Mouse (Mus musculus): ENCODE data around the gene Efna4. TPM values are rescaled to one million over a fixed set of nuclear protein-coding genes. Genes with fewer than 3 reads are reported as not detected.

Efna4 gene
- polyA plus RNA-seq, 1 experiment = 12.5 TPM

DNA sequence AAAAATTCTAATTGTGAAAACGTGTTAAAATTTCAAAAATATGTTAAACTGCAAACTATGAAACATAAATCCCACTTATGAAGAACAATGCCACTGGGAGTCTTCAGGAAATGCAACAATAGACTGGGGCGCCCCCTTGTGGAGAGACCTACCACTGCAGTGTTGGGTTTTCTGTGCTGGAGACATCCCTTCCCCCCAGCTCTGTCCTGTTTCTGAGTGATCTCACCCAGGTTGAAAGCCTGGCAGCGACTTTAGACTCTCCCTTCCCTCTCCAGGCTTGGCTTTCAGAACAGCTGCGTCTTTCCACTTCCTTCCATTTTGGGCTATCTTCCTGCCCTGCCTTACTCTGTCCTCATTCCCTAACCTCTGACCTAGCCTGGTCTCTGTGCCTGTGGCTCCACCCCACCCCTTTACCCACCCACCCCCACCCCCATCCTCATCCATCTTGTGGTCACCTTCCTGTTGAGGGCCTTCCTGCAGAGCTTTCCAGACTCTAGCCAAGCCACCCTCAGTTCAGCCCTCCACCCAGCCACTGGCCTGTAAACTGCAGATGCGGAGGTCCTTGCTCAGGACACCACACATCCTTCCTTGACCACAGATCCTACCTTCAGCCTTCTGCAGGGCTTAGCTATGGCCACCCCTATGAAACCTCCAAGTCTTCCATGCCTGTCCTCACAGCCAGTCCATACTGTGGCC lies 17.1 kb upstream of the Efna4 start:
- no peaks in the 10 kb centered on the region; the same call in 1 of the 2 replicates for H3K27me3 ChIP-seq (ENCODE audit: control insufficient read depth, insufficient read depth, low read length)
- H3K4me3 ChIP-seq (ENCODE audit: control insufficient read depth, insufficient read depth, low read length) = no peak overlapping the region
- 18% methylated on average over 5 of the region's 5 CpGs for WGBS
- peaks cover 7% of the 10 kb centered on the region for H3K4me1 ChIP-seq (replicated peaks; ENCODE audit: control insufficient read depth, insufficient read depth, low read length)
- no peaks in the 10 kb centered on the region for H3K36me3 ChIP-seq (ENCODE audit: control insufficient read depth, insufficient read depth, low read length)
- TF ChIP-seq POLR2A (IDR thresholded peaks at IDR 0.05; ENCODE audit: control insufficient read depth, extremely low read depth, insufficient read depth, low read length, poor library complexity) = no peak
- peak; percentile 37; the same call in 1 of the 2 replicates for TF ChIP-seq CTCF (IDR thresholded peaks at IDR 0.05; ENCODE audit: borderline replicate concordance, control insufficient read depth, extremely low read depth, insufficient read depth, low read length, poor library complexity)
- DNase-seq = peak; percentile 85
- H3K27ac ChIP-seq (ENCODE audit: control insufficient read depth, insufficient read depth, low read length) = no peak overlapping the region

DNA sequence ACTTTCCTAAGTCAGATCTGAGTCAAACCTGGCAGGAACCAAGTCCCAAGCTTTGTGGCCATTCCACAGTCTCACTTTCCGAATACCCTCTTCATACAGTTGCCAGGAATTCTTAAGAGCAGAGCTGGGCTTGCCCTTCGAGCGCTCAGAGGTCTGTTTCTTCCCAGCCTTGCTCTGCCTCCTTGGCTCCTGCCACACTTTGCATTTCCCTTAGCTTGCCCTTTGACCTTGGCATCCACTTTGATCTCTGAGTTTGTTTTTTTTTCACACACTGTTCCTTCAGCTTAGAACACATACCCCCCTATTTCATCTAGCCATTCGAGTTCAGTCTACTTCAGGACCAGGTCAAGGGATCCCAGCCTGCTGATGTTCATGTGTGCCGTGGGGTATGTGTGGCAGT lies 13.4 kb upstream of the Efna4 start:
- no peak for TF ChIP-seq POLR2A (IDR thresholded peaks at IDR 0.05; ENCODE audit: control insufficient read depth, extremely low read depth, insufficient read depth, low read length, poor library complexity)
- no peak for TF ChIP-seq CTCF (IDR thresholded peaks at IDR 0.05; ENCODE audit: borderline replicate concordance, control insufficient read depth, extremely low read depth, insufficient read depth, low read length, poor library complexity)
- Histone ChIP-seq H3K4me3 (ENCODE audit: control insufficient read depth, insufficient read depth, low read length) (no peak overlapping the region), H3K4me1 (replicated peaks; ENCODE audit: control insufficient read depth, insufficient read depth, low read length) (peaks cover 17% of the 10 kb centered on the region), H3K27ac (ENCODE audit: control insufficient read depth, insufficient read depth, low read length) (no peak overlapping the region), H3K27me3 (ENCODE audit: control insufficient read depth, insufficient read depth, low read length) (no peaks in the 10 kb centered on the region; the same call in 1 of the 2 replicates), H3K36me3 (ENCODE audit: control insufficient read depth, insufficient read depth, low read length) (no peaks in the 10 kb centered on the region)
- 92% methylated on average over 5 of the region's 5 CpGs for WGBS
- no peak for DNase-seq

- no peaks in the 10 kb centered on the region; the same call in 1 of the 2 replicates for H3K27me3 ChIP-seq (ENCODE audit: control insufficient read depth, insufficient read depth, low read length)
- H3K4me1 ChIP-seq (replicated peaks; ENCODE audit: control insufficient read depth, insufficient read depth, low read length) = peaks cover 17% of the 10 kb centered on the region
- H3K4me3 ChIP-seq (ENCODE audit: control insufficient read depth, insufficient read depth, low read length) = peak within 1 kb of the TSS; percentile 47
- WGBS = 1% methylated on average over 59 of the region's 59 CpGs
- TF ChIP-seq CTCF (IDR thresholded peaks at IDR 0.05; ENCODE audit: borderline replicate concordance, control insufficient read depth, extremely low read depth, insufficient read depth, low read length, poor library complexity) = peak; percentile 27; the same call in 1 of the 2 replicates
- no peak for TF ChIP-seq POLR2A (IDR thresholded peaks at IDR 0.05; ENCODE audit: control insufficient read depth, extremely low read depth, insufficient read depth, low read length, poor library complexity)
- no peaks in the 10 kb centered on the region for H3K36me3 ChIP-seq (ENCODE audit: control insufficient read depth, insufficient read depth, low read length)
- H3K27ac ChIP-seq (ENCODE audit: control insufficient read depth, insufficient read depth, low read length) = no peak within 1 kb of the TSS
- DNase-seq = peak; percentile 84
Observed at GRCm38 (mm10) chr3:89349869-89350501, 12.2 kb upstream of the Efna4 start, which contains the start of gene Adam15. TSS of gene Adam15 (minus strand) at chr3:89349996.

DNA sequence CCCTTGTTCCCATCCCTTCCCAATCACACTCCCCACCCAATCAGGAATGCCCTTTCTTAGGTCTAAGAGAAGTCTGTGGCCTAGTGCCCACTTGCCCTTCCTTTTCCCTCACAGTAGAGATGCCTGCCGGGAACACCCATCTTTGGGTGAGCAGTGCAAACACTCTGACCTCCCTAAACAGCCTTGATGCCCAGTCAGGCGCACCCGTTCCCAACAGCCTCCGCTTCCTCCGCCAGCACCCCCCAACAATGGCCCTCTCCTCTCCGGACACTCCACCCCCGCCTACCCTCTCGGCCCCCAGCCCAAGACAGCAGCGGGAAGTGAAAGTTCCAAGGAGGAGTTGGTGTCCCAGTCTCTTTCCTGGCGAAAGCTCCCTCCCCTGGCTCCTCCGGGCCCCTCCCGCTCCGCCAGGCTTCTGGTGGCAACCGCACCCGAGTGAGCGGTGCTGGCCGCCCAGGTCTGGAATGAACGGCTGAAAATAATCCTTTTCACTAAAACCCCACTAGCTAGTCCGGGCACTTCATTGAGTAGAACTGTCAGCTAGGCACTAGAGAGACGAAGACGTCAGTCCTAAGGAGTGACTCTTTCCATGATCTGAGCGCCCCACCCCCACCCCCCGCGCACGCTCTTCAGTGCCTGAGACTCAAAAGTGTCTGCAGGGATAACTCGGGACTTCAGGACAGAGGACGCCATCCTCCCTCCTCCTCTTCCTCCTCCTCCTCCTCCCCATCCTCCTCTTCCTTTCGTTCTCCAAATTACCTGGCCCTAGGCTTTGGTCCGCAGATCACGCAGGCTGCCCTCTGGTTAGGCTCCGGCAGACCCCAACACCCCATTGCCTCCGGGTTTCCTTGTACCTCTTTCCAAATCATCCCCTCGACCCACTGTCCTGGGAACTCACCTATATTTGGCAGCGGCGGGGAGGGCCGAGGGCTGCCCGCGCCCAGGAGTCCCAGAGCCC lies 11.4 kb upstream of the Efna4 start:
- Histone ChIP-seq H3K4me1 (replicated peaks; ENCODE audit: control insufficient read depth, insufficient read depth, low read length) (peaks cover 17% of the 10 kb centered on the region), H3K36me3 (ENCODE audit: control insufficient read depth, insufficient read depth, low read length) (no peaks in the 10 kb centered on the region), H3K27me3 (ENCODE audit: control insufficient read depth, insufficient read depth, low read length) (no peaks in the 10 kb centered on the region; the same call in 1 of the 2 replicates), H3K4me3 (ENCODE audit: control insufficient read depth, insufficient read depth, low read length) (peak overlapping the region; percentile 44), H3K27ac (ENCODE audit: control insufficient read depth, insufficient read depth, low read length) (no peak overlapping the region)
- TF ChIP-seq CTCF (IDR thresholded peaks at IDR 0.05; ENCODE audit: borderline replicate concordance, control insufficient read depth, extremely low read depth, insufficient read depth, low read length, poor library complexity) = no peak
- TF ChIP-seq POLR2A (IDR thresholded peaks at IDR 0.05; ENCODE audit: control insufficient read depth, extremely low read depth, insufficient read depth, low read length, poor library complexity) = no peak
- DNase-seq = no peak
- 17% methylated on average over 38 of the region's 38 CpGs for WGBS

DNA sequence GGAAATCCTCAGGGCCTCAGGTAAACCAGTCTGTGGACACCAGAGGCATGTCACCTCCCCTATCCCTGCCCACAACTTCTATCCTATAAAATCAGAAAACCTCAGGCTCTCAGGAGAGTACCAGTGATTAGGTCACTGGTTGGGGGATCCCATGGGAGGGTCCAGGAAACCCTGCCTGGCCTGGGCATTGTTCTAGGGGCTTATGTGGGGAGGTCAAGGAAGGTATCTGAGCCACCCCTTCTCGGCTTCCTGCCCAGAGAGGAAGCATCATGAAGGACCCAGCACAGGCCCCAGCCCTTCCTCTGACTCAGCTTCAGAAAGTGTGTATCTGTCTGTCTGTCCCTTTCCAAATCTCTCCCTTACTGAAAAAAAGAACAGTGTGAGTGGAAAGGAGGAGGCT lies 10.1 kb upstream of the Efna4 start:
- H3K4me1 ChIP-seq (replicated peaks; ENCODE audit: control insufficient read depth, insufficient read depth, low read length) = peaks cover 17% of the 10 kb centered on the region
- no peak for DNase-seq
- TF ChIP-seq CTCF (IDR thresholded peaks at IDR 0.05; ENCODE audit: borderline replicate concordance, control insufficient read depth, extremely low read depth, insufficient read depth, low read length, poor library complexity) (no peak), POLR2A (IDR thresholded peaks at IDR 0.05; ENCODE audit: control insufficient read depth, extremely low read depth, insufficient read depth, low read length, poor library complexity) (no peak)
- H3K36me3 ChIP-seq (ENCODE audit: control insufficient read depth, insufficient read depth, low read length) = no peaks in the 10 kb centered on the region
- H3K27me3 ChIP-seq (ENCODE audit: control insufficient read depth, insufficient read depth, low read length) = no peaks in the 10 kb centered on the region; the same call in 1 of the 2 replicates
- no peak overlapping the region for H3K4me3 ChIP-seq (ENCODE audit: control insufficient read depth, insufficient read depth, low read length)
- no peak overlapping the region for H3K27ac ChIP-seq (ENCODE audit: control insufficient read depth, insufficient read depth, low read length)
- WGBS = 50% methylated on average over 1 of the region's 1 CpGs

Measured in thymus, adult 2 months (tissue).